Mouse (Mus musculus) hindbrain, embryonic 16.5 days (tissue): ENCODE measurements around the gene Ccpg1. TPM values are rescaled to one million over a fixed set of nuclear protein-coding genes. Genes with fewer than 3 reads are reported as not detected.

Experiments used
- ATAC-seq: fragments of 200-750 bp; cut with Nextera tagmentation; 2 replicates; pipeline ENCODE4 v1.8.0; 2017; ENCODE audit warnings: moderate TSS enrichment, moderate library complexity
- H3K27ac ChIP-seq: fragments of 300-500 bp; sonication (generic); 2 replicates; pipeline ENCODE4 v1.5.1; 2014; ENCODE audit warnings: low read depth, mild to moderate bottlenecking, control low read depth, low read length, moderate library complexity
- H3K27me3 ChIP-seq: fragments of 300-500 bp; sonication (generic); replicated peaks from 2 replicates; pipeline ENCODE4 v1.6.1; 2014; ENCODE audit warnings: low read length; ENCODE audit not compliant: control insufficient read depth, insufficient read depth
- H3K36me3 ChIP-seq: fragments of 300-500 bp; sonication (generic); 2 replicates; pipeline ENCODE4 v1.6.1; 2014; ENCODE audit warnings: mild to moderate bottlenecking, low read length, moderate library complexity, mixed read lengths; ENCODE audit not compliant: control insufficient read depth, insufficient read depth
- H3K4me1 ChIP-seq: fragments of 300-500 bp; sonication (generic); 2 replicates; pipeline ENCODE4 v1.6.1; 2014; ENCODE audit warnings: low read depth, low read length; ENCODE audit not compliant: control insufficient read depth, insufficient read depth
- H3K4me2 ChIP-seq: fragments of 300-500 bp; sonication (generic); 2 replicates; pipeline ENCODE4 v1.6.1; 2014; ENCODE audit warnings: mild to moderate bottlenecking, low read length, control low read depth, moderate library complexity
- H3K4me3 ChIP-seq: fragments of 300-500 bp; sonication (generic); 2 replicates; pipeline ENCODE4 v1.5.1; 2014; ENCODE audit warnings: mild to moderate bottlenecking, low read length, control low read depth, moderate library complexity
- H3K9ac ChIP-seq: fragments of 300-500 bp; sonication (generic); 2 replicates; pipeline ENCODE4 v1.6.1; 2014; ENCODE audit warnings: low read depth, mild to moderate bottlenecking, control low read depth, low read length, moderate library complexity
- H3K9me3 ChIP-seq: fragments of 300-500 bp; sonication (generic); 2 replicates; pipeline ENCODE4 v1.6.1; 2014; ENCODE audit warnings: mild to moderate bottlenecking, low read length, moderate library complexity; ENCODE audit not compliant: control insufficient read depth
- WGBS: fragments of 180-500 bp; shearing (Covaris S2); extraction: QIAGEN DNeasy Blood & Tissue Kit; methylation state at CpG from one replicate; pipeline ENCODE4 v1.1.7; 2014; 5-methylcytosine and 5-hydroxymethylcytosine counted together
- polyA plus RNA-seq: library from polyadenylated mRNA; unstranded; fragments of >200 nt; fragmentation: Nextera tagmentation; extraction: Ambion mirVana; gene quantifications from 2 replicates; pipeline ENCODE4 v1.2.1, GENCODE M21; 2015

Gene Ccpg1
- polyA plus RNA-seq, 1 experiment from 2014 or later, result 49.6 TPM

- H3K4me1 ChIP-seq, result peaks cover 6% of the 10 kb centered on the region; the same call in 1 of the 2 replicates
- H3K27ac ChIP-seq, result no peak overlapping the region
- ATAC-seq, result no peak
- 94% methylated on average over 1 of the region's 1 CpGs for WGBS
- H3K36me3 ChIP-seq, result peaks cover 6% of the 10 kb centered on the region; the same call in 1 of the 2 replicates
- H3K9me3 ChIP-seq, result no peaks in the 10 kb centered on the region
- H3K4me3 ChIP-seq, result no peak overlapping the region
- no peak overlapping the region for H3K4me2 ChIP-seq
- H3K27me3 ChIP-seq, result no peaks in the 10 kb centered on the region
- no peak overlapping the region for H3K9ac ChIP-seq
Observed at GRCm38 (mm10) chr9:73030443-73030842, 45.2 kb downstream of the Ccpg1 start.

GRCm38 (mm10) chr9:73031421-73031820 lies 46.2 kb downstream of the Ccpg1 start:
- Histone ChIP-seq H3K9ac (no peak overlapping the region), H3K4me1 (no peaks in the 10 kb centered on the region), H3K4me2 (no peak overlapping the region), H3K9me3 (no peaks in the 10 kb centered on the region), H3K4me3 (no peak overlapping the region), H3K27me3 (no peaks in the 10 kb centered on the region), H3K27ac (no peak overlapping the region), H3K36me3 (peaks cover 6% of the 10 kb centered on the region; the same call in 1 of the 2 replicates)
- 70% methylated on average over 4 of the region's 4 CpGs for WGBS
- ATAC-seq, result no peak

- peaks cover 6% of the 10 kb centered on the region; the same call in 1 of the 2 replicates for H3K36me3 ChIP-seq
- no peak for ATAC-seq
- H3K4me3 ChIP-seq, result no peak overlapping the region
Observed at GRCm38 (mm10) chr9:73033406-73033805, 48.2 kb downstream of the Ccpg1 start.

GRCm38 (mm10) chr9:73039222-73039945 lies 54.2 kb downstream of the Ccpg1 start:
- H3K36me3 ChIP-seq, result no peaks in the 10 kb centered on the region
- H3K4me2 ChIP-seq, result peak overlapping the region; percentile 91
- under 1% methylated on average over 49 of the region's 49 CpGs for WGBS
- peak overlapping the region; percentile 73 for H3K4me3 ChIP-seq
- H3K27ac ChIP-seq, result peak overlapping the region; percentile 87
- peak; percentile 91 for ATAC-seq
- no peaks in the 10 kb centered on the region for H3K27me3 ChIP-seq
- peak overlapping the region; percentile 82 for H3K9ac ChIP-seq
- no peaks in the 10 kb centered on the region for H3K9me3 ChIP-seq
- H3K4me1 ChIP-seq, result peaks cover 15% of the 10 kb centered on the region

More at GRCm38 (mm10) chr9:73033406-73033805, 48.2 kb downstream of the Ccpg1 start:
- Histone ChIP-seq H3K27me3 (no peaks in the 10 kb centered on the region), H3K4me1 (no peaks in the 10 kb centered on the region; the same call in 1 of the 2 replicates), H3K9me3 (no peaks in the 10 kb centered on the region), H3K27ac (no peak overlapping the region), H3K9ac (no peak overlapping the region), H3K4me2 (no peak overlapping the region)
- 86% methylated on average over 1 of the region's 1 CpGs for WGBS

GRCm38 (mm10) chr9:73040080-73040479 lies 54.9 kb downstream of the Ccpg1 start, which contains the start of gene Pigb:
Pigb (minus strand) TSS chr9:73040378.
- WGBS, result 35% methylated on average over 6 of the region's 6 CpGs
- H3K4me3 ChIP-seq, result peak within 1 kb of the TSS; percentile 73
- H3K9ac ChIP-seq, result peak within 1 kb of the TSS; percentile 82
- no peaks in the 10 kb centered on the region for H3K9me3 ChIP-seq
- peak within 1 kb of the TSS; percentile 91 for H3K4me2 ChIP-seq
- H3K27ac ChIP-seq, result peak within 1 kb of the TSS; percentile 87
- no peaks in the 10 kb centered on the region for H3K36me3 ChIP-seq
- H3K4me1 ChIP-seq, result peaks cover 17% of the 10 kb centered on the region
- no peaks in the 10 kb centered on the region for H3K27me3 ChIP-seq
- ATAC-seq, result no peak

GRCm38 (mm10) chr9:73044146-73045079 lies 59.2 kb downstream of the Ccpg1 start, which contains the start of gene Rab27a:
Rab27a (plus strand) TSS chr9:73044854.
- H3K9ac ChIP-seq, result peak within 1 kb of the TSS; percentile 75
- 1% methylated on average over 41 of the region's 41 CpGs for WGBS
- H3K9me3 ChIP-seq, result no peaks in the 10 kb centered on the region
- H3K27me3 ChIP-seq, result no peaks in the 10 kb centered on the region
- H3K4me2 ChIP-seq, result peak within 1 kb of the TSS; percentile 97
- ATAC-seq, result peak; percentile 66
- H3K36me3 ChIP-seq, result no peaks in the 10 kb centered on the region
- H3K4me3 ChIP-seq, result peak within 1 kb of the TSS; percentile 55
- peak within 1 kb of the TSS; percentile 36; the same call in 1 of the 2 replicates for H3K27ac ChIP-seq
- peaks cover 11% of the 10 kb centered on the region for H3K4me1 ChIP-seq

- Histone ChIP-seq H3K4me3 (peak overlapping the region; percentile 55), H3K9me3 (no peaks in the 10 kb centered on the region), H3K27me3 (no peaks in the 10 kb centered on the region), H3K9ac (peak overlapping the region; percentile 75), H3K4me1 (peaks cover 8% of the 10 kb centered on the region), H3K36me3 (no peaks in the 10 kb centered on the region), H3K4me2 (peak overlapping the region; percentile 97), H3K27ac (no peak overlapping the region)
- 13% methylated on average over 7 of the region's 7 CpGs for WGBS
- ATAC-seq, result no peak
Observed at GRCm38 (mm10) chr9:73045204-73045603, 60.0 kb downstream of the Ccpg1 start.

- H3K27me3 ChIP-seq, result no peaks in the 10 kb centered on the region
Observed at GRCm38 (mm10) chr9:73045711-73046110, 60.5 kb downstream of the Ccpg1 start.

GRCm38 (mm10) chr9:73047906-73048305 lies 62.7 kb downstream of the Ccpg1 start:
- WGBS, result 89% methylated on average over 2 of the region's 2 CpGs
- Histone ChIP-seq H3K36me3 (no peaks in the 10 kb centered on the region), H3K4me2 (no peak overlapping the region), H3K4me3 (no peak overlapping the region), H3K4me1 (peaks cover 5% of the 10 kb centered on the region), H3K27me3 (no peaks in the 10 kb centered on the region), H3K9ac (no peak overlapping the region), H3K9me3 (no peaks in the 10 kb centered on the region), H3K27ac (no peak overlapping the region)
- no peak for ATAC-seq

More at GRCm38 (mm10) chr9:73045711-73046110, 60.5 kb downstream of the Ccpg1 start:
- H3K36me3 ChIP-seq, result no peaks in the 10 kb centered on the region
- H3K27ac ChIP-seq, result no peak overlapping the region
- no peak for ATAC-seq
- H3K4me2 ChIP-seq, result peak overlapping the region; percentile 97
- H3K4me3 ChIP-seq, result peak overlapping the region; percentile 55
- no peak overlapping the region for H3K9ac ChIP-seq
- 81% methylated on average over 10 of the region's 10 CpGs for WGBS
- H3K4me1 ChIP-seq, result peaks cover 5% of the 10 kb centered on the region
- no peaks in the 10 kb centered on the region for H3K9me3 ChIP-seq
